9 mouse cellular contexts compared by ENCODE assay signal in genomic region chr9:112118411-112119105, GRCm38 (mm10).
DNase-seq lines count a peak whose midpoint lies in the region; ATAC-seq and TF ChIP-seq lines count a peak whose summit lies in the region.
"Had no signal": no experiment of that assay in that cellular context is flagged by ENCODE, and none has a peak within 500 bp of the region (broad histone marks: within the 10 kb centered on the region; RNA-seq: fewer than 3 reads in every experiment).

No protein-coding gene starts in this region.

- no peak overlapping the region for H3K9ac ChIP-seq in kidney, postnatal 0 days (ENCODE audit: low read depth, low read length)
- H3K9ac ChIP-seq in forebrain, embryonic 14.5 days (ENCODE audit: low read length), result peak overlapping the region; percentile 55; the same call in 1 of the 2 replicates
- no peak overlapping the region for H3K9ac ChIP-seq in intestine, embryonic 15.5 days
- H3K9ac ChIP-seq in neural tube, embryonic 12.5 days, result peak overlapping the region; percentile 33; the same call in 1 of the 2 replicates

- TF ChIP-seq CTCF in kidney, postnatal 0 days (IDR thresholded peaks at IDR 0.05; ENCODE audit: low read depth), result no peak

- peak; percentile 44 for DNase-seq in kidney, postnatal 0 days (ENCODE audit: low spot score)
- no peak for DNase-seq in kidney, adult 8-10 months
- peak; percentile 71 for DNase-seq in cerebellum, adult 11 months
- DNase-seq in forebrain, embryonic 14.5 days (ENCODE audit: low spot score), result peak; percentile 78
- DNase-seq in MN1 (ENCODE audit: low spot score), result no peak

- H3K4me3 ChIP-seq in kidney, postnatal 0 days (replicated peaks; ENCODE audit: low read depth, low read length), result peak overlapping the region; percentile 20
- peak overlapping the region; percentile 20 for H3K4me3 ChIP-seq in forebrain, embryonic 14.5 days (ENCODE audit: low read depth, low read length)
- peak overlapping the region; percentile 19 for H3K4me3 ChIP-seq in intestine, embryonic 15.5 days (replicated peaks)
- peak overlapping the region; percentile 9 for H3K4me3 ChIP-seq in neural tube, embryonic 12.5 days

- no peak for ATAC-seq in kidney, postnatal 0 days (replicated peaks; ENCODE audit: low FRiP score, low read depth)
- peak; percentile 72 for ATAC-seq in forebrain, embryonic 14.5 days
- ATAC-seq in intestine, embryonic 15.5 days, result no peak
- peak; percentile 87 for ATAC-seq in neural tube, embryonic 12.5 days (ENCODE audit: low FRiP score, low read depth)
- no peak for ATAC-seq in activated CD4-positive, CD25-positive, alpha-beta regulatory T cell, adult 4 months

- H3K4me2 ChIP-seq in kidney, postnatal 0 days (ENCODE audit: low read length), result peak overlapping the region; percentile 54
- peak overlapping the region; percentile 58 for H3K4me2 ChIP-seq in forebrain, embryonic 14.5 days (ENCODE audit: low read length)
- H3K4me2 ChIP-seq in intestine, embryonic 15.5 days (replicated peaks), result peak overlapping the region; percentile 51
- H3K4me2 ChIP-seq in neural tube, embryonic 12.5 days (replicated peaks), result peak overlapping the region; percentile 54

- no peaks in the 10 kb centered on the region for H3K9me3 ChIP-seq in kidney, postnatal 0 days (replicated peaks; ENCODE audit: low read length)
- no peaks in the 10 kb centered on the region for H3K9me3 ChIP-seq in forebrain, embryonic 14.5 days (replicated peaks; ENCODE audit: control insufficient read depth, low read length)
- H3K9me3 ChIP-seq in intestine, embryonic 15.5 days, result no peaks in the 10 kb centered on the region
- H3K9me3 ChIP-seq in neural tube, embryonic 12.5 days, result no peaks in the 10 kb centered on the region

- H3K27me3 ChIP-seq in kidney, postnatal 0 days (ENCODE audit: insufficient read depth, low read length), result peaks cover 10% of the 10 kb centered on the region; the same call in 1 of the 2 replicates
- H3K27me3 ChIP-seq in forebrain, embryonic 14.5 days (replicated peaks; ENCODE audit: control insufficient read depth, insufficient read depth, low read length), result no peaks in the 10 kb centered on the region
- H3K27me3 ChIP-seq in intestine, embryonic 15.5 days (replicated peaks), result peaks cover 16% of the 10 kb centered on the region
- H3K27me3 ChIP-seq in neural tube, embryonic 12.5 days (replicated peaks), result 0 out of 2 replicates have a peak, but pooled peaks cover 4% of the 10 kb centered on the region
- H3K27me3 ChIP-seq: CH12.LX had no signal

- H3K27ac ChIP-seq in kidney, postnatal 0 days, result no peak overlapping the region
- peak overlapping the region; percentile 76; the same call in 1 of the 2 replicates for H3K27ac ChIP-seq in forebrain, embryonic 14.5 days (ENCODE audit: low read depth, low read length)
- H3K27ac ChIP-seq in intestine, embryonic 15.5 days, result no peak overlapping the region
- no peak overlapping the region for H3K27ac ChIP-seq in neural tube, embryonic 12.5 days

- 3% methylated on average over 22 of the region's 22 CpGs for WGBS in kidney, postnatal 0 days
- WGBS in forebrain, embryonic 14.5 days, result 1% methylated on average over 22 of the region's 22 CpGs
- WGBS in intestine, embryonic 15.5 days, result 3% methylated on average over 22 of the region's 22 CpGs
- WGBS in neural tube, embryonic 12.5 days, result 2% methylated on average over 22 of the region's 22 CpGs

- H3K4me1 ChIP-seq in kidney, postnatal 0 days (replicated peaks; ENCODE audit: insufficient read depth, low read length), result no peaks in the 10 kb centered on the region
- peaks cover 12% of the 10 kb centered on the region; the same call in 1 of the 2 replicates for H3K4me1 ChIP-seq in forebrain, embryonic 14.5 days (ENCODE audit: control insufficient read depth, insufficient read depth, low read length)
- no peaks in the 10 kb centered on the region for H3K4me1 ChIP-seq in intestine, embryonic 15.5 days (replicated peaks)
- peaks cover 7% of the 10 kb centered on the region for H3K4me1 ChIP-seq in neural tube, embryonic 12.5 days

- no peaks in the 10 kb centered on the region for H3K36me3 ChIP-seq in kidney, postnatal 0 days (ENCODE audit: insufficient read depth, low read length)
- H3K36me3 ChIP-seq in forebrain, embryonic 14.5 days (ENCODE audit: control insufficient read depth, insufficient read depth, low read length), result peaks cover 6% of the 10 kb centered on the region; the same call in 1 of the 2 replicates
- no peaks in the 10 kb centered on the region for H3K36me3 ChIP-seq in intestine, embryonic 15.5 days
- no peaks in the 10 kb centered on the region for H3K36me3 ChIP-seq in neural tube, embryonic 12.5 days

Comparison
In these comparisons a context has a peak if more than half of its experiments do, and no peak if none do; other contexts are left out.
1. DNase-seq: peak in kidney, postnatal 0 days (single experiment), cerebellum, adult 11 months (single experiment) and forebrain, embryonic 14.5 days (single experiment); none in kidney, adult 8-10 months (0 of 2) and MN1 (single experiment).
2. ATAC-seq: peak in forebrain, embryonic 14.5 days (single experiment) and neural tube, embryonic 12.5 days (single experiment); none in kidney, postnatal 0 days (single experiment), intestine, embryonic 15.5 days (single experiment) and activated CD4-positive, CD25-positive, alpha-beta regulatory T cell, adult 4 months (single experiment).
3. H3K9ac ChIP-seq: peak in forebrain, embryonic 14.5 days (single experiment) and neural tube, embryonic 12.5 days (single experiment); none in kidney, postnatal 0 days (single experiment) and intestine, embryonic 15.5 days (single experiment).
4. Peak in every context shown above with its lines, with median percentiles within 50 percentile points of each other: H3K4me2 ChIP-seq and H3K4me3 ChIP-seq.